Mouse (Mus musculus) B cell, adult 2 months (primary cell): ENCODE measurements around the gene Ncoa5.

ENCODE experiments used
- DNase-seq, 2 experiments: peaks; one replicate each; pipeline ENCODE4 v3.0.0; 2022

The Ncoa5 gene

DNA sequence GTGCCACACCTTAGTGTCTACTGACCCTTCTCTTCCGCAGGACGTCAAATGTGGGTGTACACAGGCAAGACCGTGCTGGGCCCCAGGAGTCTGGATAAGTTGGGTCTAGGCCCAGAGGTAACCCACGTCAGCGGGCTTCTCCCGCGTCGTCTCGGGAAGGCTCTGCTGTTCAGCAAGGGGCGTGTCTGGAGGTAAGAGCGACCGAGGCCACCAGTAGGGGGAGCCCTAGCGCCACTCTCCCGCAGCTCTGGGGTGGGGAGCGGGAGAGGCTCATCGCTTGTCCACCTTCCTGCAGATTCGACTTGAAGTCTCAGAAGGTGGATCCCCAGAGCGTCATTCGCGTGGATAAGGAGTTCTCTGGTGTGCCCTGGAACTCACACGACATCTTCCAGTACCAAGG, 81.4 kb downstream of the Ncoa5 start:
- peak; percentile 88 to 90 for DNase-seq

DNA sequence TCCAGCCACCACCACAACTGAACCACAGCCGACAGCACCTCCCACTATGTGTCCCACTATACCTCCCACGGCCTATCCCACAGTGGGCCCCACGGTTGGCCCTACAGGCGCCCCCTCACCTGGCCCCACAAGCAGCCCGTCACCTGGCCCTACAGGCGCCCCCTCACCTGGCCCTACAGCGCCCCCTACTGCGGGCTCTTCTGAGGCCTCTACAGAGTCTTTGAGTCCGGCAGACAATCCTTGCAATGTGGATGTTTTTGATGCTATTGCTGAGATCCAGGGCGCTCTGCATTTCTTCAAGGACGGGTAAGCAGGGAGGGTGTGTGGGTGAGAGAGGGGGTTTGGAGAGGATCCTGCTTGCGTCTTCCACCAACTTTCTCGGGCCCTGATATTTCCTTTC, 82.2 kb downstream of the Ncoa5 start:
- peak in 1 of 2 experiments; percentile 46 for DNase-seq

DNA sequence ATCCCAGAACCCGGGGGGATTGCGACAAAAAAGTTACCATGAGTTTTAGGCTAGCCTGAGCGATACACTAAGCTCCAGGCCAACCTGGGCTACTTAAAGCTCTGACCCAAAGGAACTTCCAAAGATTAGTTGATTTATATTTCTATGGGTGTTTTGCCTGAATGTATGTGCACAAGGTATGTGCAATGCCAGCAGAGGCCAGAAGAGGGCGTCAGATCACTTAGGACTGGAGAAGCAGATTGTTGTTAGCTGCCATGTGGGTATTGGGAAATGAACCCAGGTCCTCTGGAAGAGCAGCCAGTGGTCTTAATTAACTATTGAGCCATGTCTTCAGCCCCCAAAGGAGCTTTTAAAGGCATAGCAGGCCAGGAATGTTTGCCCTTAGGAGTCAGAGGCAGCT, 82.9 kb downstream of the Ncoa5 start:
- DNase-seq: peak; percentile 42 to 53

DNA sequence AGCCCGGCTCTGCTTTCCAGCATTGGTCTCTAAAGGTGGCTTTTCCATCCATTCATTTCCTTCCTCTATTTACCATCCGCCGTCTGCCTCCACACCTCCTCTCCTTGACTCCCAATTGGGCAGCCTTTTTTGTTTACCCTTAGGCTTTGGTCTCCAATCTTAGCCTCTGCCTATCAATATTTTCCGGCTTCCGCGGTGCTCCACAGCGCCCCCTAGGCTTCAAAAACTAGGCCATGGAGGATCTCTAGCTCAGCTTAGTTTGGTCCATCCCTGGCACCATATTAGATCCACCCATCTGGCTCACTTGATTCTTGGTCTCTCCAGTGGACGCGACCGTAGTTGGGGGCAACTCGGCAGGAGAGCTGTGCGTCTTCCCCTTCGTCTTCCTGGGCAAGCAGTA, 84.2 kb downstream of the Ncoa5 start:
- peak; percentile 65 to 70 for DNase-seq
